Mouse (Mus musculus): Measurements from ENCODE around the gene Ergic1.

The Ergic1 gene

DNA sequence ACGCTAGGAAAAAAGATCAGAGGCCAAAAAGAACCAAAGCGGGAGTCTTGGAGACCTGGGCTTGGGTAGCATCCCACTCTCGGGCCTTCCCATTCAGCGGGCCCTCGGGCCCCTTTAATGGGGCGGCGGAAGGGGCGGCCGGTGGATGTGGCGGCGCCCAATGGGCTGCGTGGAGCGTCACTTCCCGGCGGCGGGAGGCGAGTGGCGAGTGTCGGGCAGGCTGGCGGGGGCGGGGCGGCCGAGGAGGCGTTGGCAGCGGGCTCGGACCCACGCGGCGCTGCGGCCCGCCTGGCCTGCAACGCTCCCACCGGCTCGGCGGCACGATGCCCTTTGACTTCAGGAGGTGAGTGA is at the start of gene Ergic1:
TSS of gene Ergic1 (plus strand) at position 200 of the 351 bp plus-strand sequence.
- peak; percentile 94 for DNase-seq (ENCODE audit: low spot score)

DNA sequence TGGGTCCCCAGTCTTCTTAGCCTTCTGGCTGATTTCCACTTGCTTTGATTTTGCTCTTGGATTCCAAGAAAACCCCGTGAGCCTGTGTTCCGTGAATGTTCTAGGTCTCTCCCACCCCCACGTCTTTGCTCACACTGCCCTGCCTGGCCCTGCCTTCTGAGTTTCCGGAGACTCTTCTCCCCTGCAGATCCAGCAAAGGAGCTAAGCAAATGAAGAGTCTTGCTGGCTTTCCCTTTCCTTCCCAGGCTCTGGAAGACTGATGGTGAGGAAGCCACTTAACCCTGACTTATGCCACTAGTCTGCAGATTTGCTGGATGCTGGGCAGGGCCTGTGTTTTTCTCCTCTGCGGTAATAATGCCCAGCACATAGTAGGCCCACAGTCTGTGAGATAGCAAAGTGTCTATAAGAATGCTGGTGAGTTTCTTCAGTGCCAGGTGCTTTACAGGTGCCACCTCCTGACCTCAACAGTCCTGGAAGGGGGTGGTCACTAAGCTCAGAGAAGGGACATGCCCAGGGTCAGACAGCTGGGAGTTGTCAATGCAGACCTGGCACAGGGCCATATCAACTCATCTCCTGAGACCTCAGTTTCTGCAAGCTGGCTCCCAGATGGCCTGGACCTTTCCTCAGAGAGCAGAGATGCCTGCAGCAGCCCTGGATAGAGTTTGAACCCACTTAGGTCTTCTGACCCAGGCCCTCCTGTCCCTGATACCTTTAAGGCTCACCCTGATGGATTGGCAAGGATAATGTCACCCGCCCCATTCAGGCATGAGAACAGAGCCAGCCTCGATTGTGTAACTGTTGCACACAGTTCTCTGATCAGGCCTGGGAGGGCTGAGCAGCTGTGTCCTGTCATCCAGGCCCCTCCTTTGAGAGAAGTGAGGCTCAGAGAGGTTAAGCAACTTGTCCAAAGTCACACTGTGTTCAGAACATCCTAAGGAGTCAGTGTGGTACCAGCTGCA is 49.2 kb upstream of the Ergic1 start:
- DNase-seq (ENCODE audit: low spot score), result peak; percentile 72

DNA sequence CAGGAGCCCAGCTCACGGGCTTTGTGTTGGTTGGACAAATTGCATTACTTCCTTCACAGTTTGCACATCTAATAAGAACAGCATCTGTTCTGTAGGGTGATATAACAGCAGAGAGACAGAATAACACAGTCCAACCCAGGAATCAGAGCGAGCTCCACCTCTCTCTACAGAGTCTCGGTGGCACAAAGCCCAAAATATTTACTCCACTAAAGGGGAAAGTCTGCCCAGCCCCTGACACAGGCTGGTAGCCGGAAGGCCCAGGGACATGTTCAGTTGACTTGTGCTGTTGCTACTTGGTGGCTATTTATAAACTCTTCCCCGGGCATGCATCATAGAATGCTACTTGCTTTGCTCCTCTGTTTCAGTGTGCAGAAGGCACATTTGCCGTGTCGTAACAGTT is 48.3 kb upstream of the Ergic1 start:
- no peak for DNase-seq (ENCODE audit: low spot score)

DNA sequence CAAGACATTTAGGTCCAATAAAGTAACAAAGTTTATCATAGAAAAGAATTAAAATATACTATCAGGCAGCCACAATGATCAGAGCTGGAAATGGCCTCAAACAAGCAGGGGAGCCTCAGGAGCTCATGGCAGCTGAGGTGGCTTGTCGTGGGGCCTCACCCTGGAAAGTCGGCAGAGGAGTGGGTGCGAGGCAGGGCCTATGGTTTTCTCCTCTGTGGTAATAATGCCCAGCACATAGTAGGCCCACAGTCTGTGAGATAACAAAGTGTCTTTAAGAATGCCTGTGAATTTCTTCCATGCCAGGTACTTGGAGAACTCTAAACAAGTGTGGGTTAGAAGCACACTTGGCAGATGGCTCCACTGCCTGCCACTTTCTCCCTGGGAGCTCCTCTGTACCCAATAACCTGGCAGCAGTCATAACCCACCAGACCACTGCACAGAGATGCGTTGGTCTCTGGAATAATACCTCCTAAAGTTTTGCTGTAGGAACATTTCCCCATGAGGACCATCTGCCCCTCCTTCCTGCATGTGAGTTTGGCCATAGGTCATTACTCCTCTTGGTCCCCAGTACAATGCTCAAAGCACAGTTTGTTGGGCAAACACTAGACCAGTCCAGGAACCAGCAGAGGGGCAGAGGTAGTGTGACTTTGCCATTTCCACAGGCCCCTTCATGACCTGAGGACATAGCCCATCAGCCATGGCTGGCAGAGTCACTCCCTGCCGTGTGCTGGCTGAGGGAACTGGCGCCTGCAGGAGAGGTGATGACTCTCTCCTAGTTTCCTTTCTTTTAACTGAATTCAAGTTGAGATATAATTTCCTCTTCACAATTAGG is 47.6 kb upstream of the Ergic1 start:
- no peak for DNase-seq (ENCODE audit: low spot score)

DNA sequence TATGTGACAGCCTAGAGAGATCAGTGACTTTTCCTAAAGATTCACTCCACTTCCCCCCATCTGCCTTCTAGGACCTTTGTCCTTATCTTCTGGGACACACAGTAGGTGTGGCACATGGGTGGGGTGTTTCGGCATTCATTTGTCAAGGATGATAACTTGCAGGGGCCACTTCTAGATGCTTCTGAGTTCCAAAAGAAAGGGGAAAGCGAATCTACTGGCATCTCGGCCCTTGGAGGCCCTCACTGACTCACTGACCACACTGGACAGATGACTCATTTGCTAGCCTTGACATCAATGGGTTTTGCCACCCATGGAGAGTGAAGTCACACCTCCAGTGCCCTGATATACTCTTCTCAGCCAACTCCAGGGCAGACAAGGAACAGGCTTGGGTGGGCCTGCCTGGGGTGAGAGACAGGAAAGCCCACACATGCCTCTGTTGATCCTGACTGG is 46.7 kb upstream of the Ergic1 start:
- no peak for DNase-seq (ENCODE audit: low spot score)

DNA sequence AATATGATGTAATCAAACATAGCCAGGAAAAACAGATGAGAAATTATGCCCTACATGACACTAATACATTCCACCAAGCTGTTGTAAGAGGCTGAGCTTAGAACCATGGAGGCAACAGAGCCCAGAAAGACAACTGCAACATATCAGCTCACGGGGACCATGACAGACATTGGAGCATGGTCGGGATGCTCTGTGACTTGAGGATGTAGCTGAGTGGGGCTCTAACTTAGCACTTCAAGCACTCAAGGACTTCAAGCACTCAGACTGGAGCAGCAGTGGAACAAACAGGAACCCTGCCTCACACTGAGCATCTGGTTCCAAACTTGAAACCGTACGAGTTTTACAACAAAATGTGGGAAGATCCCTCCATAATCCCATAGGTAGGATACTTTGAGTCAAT is 45.6 kb upstream of the Ergic1 start:
- DNase-seq (ENCODE audit: low spot score), result no peak

DNA sequence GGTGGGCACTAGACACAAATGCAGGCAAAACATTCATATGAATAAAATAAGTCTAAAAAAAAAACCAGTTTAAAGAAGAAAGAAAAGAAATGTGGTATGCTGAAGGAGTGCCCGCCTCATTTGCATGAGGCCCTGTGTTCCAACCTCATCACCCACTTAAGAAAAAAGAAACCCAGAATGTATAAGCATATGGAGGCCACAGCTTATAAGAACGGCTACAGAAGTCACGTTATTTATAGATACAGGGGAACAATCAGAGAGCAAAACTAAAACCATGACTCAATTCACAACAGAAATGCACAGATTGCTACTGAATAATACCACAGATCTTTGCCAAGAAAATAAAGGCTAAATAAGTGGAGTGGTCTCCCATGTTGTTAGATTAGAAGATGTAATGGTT is 43.0 kb upstream of the Ergic1 start:
- DNase-seq (ENCODE audit: low spot score), result no peak

DNA sequence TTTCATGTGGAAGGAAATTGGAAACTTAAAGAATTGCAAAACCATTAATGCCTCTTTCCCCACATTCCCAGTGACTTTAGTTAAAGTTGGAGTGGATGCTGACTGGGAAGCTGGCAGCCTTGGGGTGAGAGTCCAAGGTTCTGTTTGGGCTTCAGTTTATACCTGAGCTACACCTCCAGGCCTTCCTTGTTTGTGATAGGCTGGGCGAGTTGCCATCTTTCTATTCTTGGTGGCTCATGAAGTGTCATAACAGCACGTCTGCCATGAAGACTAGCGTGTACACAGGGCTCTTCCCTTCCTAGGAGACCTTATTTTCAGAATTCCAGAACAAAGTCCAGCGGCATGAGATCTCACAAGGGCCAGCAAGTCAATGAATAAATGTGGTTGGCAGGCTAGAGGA is 38.6 kb upstream of the Ergic1 start:
- no peak for DNase-seq (ENCODE audit: low spot score)

DNA sequence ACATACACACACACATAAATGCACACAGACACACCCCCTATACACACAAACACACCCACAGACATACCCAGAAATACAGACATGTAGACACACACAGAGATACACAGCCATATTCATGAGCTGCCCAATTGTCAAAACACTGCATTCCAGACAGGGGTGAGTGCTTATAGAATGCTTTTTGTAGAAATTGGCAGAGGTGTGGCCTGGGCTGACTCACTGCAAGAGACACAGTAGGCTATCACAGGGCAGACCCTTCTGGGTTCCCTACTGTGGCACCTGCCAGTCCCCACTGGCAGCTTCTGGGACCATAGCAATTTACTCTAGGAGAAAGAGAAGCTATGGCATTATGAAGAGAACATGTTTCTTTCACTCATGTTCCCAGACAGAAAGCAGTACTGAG is 37.0 kb upstream of the Ergic1 start:
- DNase-seq (ENCODE audit: low spot score), result no peak

DNA sequence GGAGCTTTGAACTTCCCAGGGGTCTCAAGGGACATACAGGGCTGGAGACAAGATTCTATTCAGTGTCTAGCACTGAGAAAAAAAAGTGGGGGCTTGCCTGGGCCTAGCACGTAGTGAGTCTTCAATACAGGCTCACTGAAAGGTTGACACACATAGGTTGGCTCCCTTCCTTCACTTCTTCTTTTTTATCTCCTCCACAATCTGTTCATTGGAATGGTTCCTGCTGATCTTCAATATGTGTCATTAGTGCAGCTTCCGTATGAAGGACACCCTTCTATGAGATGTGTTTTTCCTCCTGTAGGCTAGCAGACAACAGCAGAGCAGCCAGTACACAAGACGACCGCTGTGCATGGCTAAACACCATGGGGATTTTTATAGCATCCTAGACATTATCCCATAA is 36.5 kb upstream of the Ergic1 start:
- no peak for DNase-seq (ENCODE audit: low spot score)

DNA sequence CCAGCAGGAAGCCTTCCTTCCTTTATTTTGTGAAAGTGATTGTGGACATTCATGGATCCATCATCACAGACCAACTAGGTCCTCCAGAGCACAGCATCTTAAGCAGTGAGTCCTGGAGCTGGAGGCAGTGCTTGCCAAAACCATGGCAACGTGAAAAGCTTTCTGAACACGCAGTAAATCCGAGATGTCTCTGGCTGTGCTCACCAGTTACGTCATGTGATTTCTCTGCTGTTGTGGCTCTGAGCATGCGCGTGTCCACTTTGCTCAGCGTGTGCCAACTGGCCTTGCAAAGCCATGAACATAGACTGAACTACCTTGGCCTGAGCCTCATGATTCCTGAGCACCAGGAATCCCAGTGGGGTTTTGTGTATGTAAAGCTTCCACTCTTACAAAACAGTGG is 36.0 kb upstream of the Ergic1 start:
- peak; percentile 55 for DNase-seq (ENCODE audit: low spot score)

DNA sequence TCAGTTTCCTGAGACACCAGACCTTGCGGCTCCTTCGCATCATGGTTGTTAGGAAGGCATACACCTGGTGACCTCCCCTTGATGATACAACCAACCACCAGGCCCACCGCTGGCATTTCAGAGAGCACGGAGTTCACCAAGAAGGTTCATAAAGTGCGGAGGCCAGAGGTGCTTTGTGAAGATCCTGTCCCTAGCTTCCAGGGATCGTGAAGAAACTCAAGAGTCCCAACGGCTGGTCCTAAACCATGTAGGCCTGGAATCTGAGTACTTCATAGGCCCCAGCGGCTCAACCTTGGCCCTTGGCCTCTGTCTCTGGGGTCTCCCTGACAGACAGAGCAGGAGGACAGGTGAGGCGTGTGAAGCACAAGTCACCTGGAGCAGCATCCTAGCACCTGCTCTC is 34.0 kb upstream of the Ergic1 start:
- DNase-seq (ENCODE audit: low spot score), result no peak

DNA sequence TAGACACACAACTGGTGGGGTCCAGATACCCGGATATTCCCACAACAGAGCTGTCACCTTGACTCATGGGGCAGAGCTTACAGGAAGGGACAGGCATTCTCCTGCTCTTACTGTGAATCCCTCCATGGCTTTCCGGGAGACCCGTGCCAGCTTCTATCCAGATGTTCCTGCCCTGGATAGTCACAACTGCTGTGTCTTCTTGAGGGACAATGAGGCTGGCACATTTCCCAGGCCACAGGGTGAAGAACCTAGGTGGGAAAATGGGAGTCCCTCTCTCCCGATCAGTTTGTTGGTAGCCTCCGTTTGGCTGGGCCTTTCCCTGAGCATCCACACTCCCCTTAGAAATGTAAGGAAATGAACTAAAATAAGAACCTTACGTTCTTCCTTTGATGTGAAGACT is 32.5 kb upstream of the Ergic1 start:
- DNase-seq (ENCODE audit: low spot score), result no peak

DNA sequence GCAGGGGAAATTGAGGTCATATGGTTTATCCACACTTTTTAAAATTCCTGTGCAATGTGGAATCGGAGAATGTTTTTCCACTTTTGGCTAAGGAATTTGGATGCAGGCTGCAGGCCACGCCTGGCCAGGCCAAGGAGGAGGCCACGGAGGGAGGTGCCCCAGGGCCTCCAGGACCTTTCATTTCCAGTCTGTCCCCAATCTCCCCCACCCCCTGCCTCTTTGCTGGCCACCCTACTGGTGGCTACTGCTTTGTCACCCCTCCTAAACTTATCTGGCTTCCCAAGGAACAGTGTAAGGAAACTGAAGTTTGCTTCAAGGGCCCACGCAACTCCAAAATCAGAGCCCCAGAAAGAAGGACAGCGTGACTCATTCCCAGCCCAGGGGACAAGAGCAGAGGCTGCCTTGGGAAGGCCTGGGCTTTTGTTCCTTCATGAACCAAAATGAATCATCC is 31.5 kb upstream of the Ergic1 start:
- peak; percentile 39 for DNase-seq (ENCODE audit: low spot score)

DNA sequence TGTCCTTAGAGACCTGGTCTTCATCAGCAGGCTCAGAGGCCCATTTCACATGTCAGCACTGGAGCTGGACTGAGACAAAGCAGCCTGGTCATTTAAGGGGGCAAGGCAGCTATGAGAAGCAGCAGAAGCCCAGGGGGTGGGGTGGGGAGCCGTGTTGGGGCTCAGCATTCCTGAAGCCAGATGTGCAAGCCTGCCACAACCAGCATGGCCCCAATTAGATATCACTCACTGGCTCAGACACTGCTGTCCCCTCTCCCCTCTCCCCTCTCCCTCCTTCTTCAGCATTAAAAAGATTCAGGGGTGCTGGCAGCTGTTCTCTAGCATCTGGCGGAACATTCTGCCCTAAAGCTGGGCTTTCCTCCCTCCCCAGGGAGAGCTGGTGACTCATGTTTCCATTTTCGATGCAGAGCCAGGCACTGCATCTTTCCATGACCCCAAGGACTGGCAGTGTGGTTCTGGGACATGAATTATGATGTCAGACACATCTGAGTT is 30.7 kb upstream of the Ergic1 start:
- DNase-seq (ENCODE audit: low spot score), result peak; percentile 70

DNA sequence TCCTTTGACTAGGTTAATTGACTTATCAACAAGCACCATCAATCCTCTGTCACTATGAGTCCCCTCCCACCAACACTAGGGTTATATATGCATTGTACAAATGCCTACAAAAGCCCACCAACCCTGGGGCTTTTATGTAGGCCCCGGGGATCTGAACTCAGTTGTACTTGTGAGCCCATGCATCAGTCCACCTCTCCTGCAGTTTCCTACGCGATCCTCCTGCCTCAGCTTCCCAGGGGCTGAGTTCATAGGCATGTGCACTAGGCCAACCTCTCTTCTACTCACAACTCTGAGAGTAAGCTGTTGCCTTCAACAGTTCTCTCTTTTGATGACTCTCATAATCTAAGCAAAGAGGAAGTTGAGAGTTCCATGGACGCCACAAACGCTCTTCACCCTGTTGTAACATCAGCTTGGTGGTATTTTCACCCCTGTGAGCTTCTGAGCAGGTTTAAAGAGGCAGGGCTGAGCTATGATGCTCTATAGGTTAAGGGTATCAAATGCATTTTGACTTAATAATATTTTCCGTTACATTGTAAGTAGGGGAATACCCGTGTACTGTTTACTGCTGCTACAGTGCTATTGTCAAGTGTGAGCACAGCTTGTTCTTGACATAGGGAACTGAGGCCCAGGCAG is 29.8 kb upstream of the Ergic1 start:
- DNase-seq (ENCODE audit: low spot score), result no peak

DNA sequence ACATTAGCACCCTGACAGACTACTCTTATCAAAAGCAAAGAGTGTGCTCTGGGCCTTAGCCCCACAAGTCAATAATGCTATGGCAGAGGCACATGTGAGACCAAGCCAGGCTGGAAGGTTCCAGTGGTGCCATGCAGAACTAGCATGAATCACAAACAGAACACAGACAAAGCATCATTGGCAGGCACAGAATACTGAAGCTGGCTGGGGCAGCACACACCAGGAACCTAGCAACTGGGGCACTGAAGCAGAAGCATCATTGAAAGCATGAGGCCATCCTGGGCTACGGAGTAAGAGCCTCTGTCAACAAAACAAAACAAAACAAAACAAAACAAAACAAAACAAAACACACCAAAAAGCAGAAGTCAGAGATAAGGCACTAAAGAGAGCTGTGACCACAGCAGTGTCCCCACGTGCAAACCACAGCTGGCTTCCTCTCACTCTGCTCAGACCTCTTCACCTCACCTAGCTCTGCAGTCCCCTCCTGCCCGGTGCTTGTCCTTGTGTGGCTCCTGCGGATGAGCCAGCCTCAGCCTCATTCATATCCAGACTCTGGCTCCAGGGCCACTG is 28.7 kb upstream of the Ergic1 start:
- no peak for DNase-seq (ENCODE audit: low spot score)

DNA sequence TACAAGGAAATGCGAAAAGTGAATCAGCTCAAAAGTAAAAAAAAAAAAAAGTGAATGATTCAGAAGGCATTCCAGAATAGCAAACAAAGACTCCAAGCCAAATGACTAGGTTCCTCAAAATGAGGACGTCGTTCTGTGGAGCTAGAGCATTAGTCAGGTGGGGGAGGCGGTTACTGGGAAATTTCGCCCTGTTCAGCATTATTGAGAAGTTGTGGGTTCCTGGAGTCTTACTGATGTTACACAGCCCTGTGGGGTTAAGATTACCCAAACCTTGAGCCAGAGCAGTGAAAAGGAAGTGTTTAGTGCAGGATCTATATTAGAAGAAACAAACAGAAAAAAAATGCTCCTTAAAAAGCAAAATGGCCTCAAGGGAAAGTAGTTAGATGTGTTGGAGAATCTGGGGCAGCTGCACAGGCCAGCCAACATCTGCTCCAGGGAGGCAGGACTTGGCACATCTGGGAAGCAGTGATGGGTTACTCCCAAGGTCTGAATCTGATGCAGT is 27.4 kb upstream of the Ergic1 start:
- DNase-seq (ENCODE audit: low spot score), result peak; percentile 38

DNA sequence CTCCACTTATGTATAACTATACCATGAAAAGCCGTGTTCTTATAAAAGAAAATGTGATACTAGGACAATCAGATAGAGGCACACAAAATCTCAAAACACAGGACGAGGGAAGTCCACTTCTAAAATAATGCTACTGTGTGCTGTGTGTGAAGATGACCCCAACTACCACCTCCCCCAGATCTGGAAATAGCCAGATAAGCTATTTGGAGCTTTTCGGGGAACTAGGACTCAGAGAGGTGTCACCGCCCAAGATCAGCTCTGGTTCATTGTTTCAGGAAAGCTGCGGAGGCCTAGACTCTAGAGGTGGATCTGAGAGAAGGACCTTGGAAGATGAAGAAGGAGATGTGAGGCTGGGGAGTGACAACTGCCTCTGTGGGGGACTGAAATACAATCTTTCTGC is 26.6 kb upstream of the Ergic1 start:
- DNase-seq (ENCODE audit: low spot score), result no peak

DNA sequence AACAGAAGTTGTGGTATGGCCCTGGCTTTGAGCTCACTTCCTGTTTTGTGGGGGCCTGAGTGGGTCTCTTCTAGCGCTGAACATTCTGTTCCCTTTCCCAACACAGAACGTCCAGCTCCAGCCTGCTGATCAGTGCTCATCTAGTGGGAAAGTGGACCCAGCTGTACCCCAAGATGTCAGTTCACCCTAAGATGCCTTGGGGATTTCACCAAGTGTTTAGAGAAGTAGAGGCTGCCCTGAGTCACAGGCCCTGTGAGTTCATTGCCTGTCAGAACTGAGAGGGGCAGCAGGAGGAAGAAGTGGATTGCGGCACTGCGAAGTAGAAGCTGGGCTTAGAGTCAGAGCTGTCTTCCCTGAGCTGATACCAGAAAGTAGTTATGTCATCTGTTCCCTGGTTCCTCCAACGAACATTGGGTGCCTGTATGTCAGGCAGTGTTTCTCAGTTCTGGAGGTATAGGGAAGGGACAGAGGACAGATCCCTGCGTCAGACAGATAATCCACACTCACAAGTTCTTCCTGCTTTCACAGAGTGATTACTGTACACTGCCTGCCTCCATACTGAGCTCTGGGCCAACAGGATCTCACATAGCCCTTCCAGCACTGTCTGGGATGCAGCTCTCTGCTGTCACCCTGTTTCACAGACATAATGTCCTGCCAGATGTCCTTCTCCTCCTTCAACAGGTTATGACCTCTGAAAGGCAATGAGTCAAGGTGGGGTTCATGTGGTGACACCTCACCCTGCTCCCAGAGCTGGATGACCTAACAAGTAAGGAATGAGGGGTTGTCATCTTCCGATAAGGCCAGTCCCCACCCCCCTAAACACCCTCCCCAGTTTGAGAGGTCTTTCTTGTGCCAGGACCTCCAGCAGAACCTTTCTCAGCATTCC is 25.8 kb upstream of the Ergic1 start:
- peak; percentile 18 for DNase-seq (ENCODE audit: low spot score)

All from urinary bladder, postnatal 14 days (tissue).